Mouse (Mus musculus) MEL (cell line): Measurements from ENCODE around the gene Pdk2. TPM values are rescaled to one million over a fixed set of nuclear protein-coding genes. Genes with fewer than 3 reads are reported as not detected.

Experiments used
- DNase-seq: peaks from one replicate; pipeline ENCODE4 v3.0.0; 2011; ENCODE audit warnings: low read depth, low spot score
- H3K27ac ChIP-seq: 2 replicates; pipeline ENCODE4 v1.5.1; 2012; ENCODE audit warnings: low read depth, mild to moderate bottlenecking, control low read depth, low read length, moderate library complexity; ENCODE audit not compliant: control insufficient read depth
- H3K27me3 ChIP-seq, 2 experiments: fragments of 150-350 bp in 1 of 2; sonication (generic) in 1 of 2; 2 replicates each; pipeline ENCODE4 v1.6.1; 2012; ENCODE audit warnings: low read length in 2 of 2, mild to moderate bottlenecking in 2 of 2, improper control_type of control experiment in 1 of 2, moderate library complexity in 1 of 2; ENCODE audit not compliant: insufficient read depth in 2 of 2, control insufficient read depth in 1 of 2
- H3K36me3 ChIP-seq, 2 experiments: 2 replicates each; pipeline ENCODE4 v1.6.1; 2012 to 2014; ENCODE audit warnings: low read length in 2 of 2, improper control_type of control experiment in 1 of 2, inconsistent platforms in 1 of 2, mild to moderate bottlenecking in 1 of 2; ENCODE audit not compliant: insufficient read depth in 2 of 2, control insufficient read depth in 1 of 2
- H3K4me1 ChIP-seq, 2 experiments: fragments of 150-350 bp in 1 of 2; sonication (generic) in 1 of 2; 2 replicates each; pipeline ENCODE4 v1.6.1; 2012; ENCODE audit warnings: low read length in 2 of 2, improper control_type of control experiment in 1 of 2, mild to moderate bottlenecking in 1 of 2; ENCODE audit not compliant: insufficient read depth in 2 of 2, control insufficient read depth in 1 of 2
- H3K4me3 ChIP-seq, 2 experiments: fragments of 150-350 bp in 1 of 2; sonication (generic) in 1 of 2; 2 replicates each; pipeline ENCODE4 v1.5.1; 2012; ENCODE audit warnings: low read depth in 2 of 2, low read length in 2 of 2, mild to moderate bottlenecking in 2 of 2, moderate library complexity in 2 of 2, control low read depth in 1 of 2, improper control_type of control experiment in 1 of 2; ENCODE audit not compliant: control insufficient read depth in 1 of 2, insufficient read depth in 1 of 2
- H3K79me2 ChIP-seq: 2 replicates; pipeline ENCODE4 v1.6.1; 2012; ENCODE audit warnings: mild to moderate bottlenecking, low read length, moderate library complexity; ENCODE audit not compliant: control insufficient read depth, poor library complexity, insufficient read depth
- H3K9ac ChIP-seq: 2 replicates; pipeline ENCODE4 v1.6.1; 2012; ENCODE audit warnings: low read depth, mild to moderate bottlenecking, control low read depth, low read length, moderate library complexity; ENCODE audit not compliant: control insufficient read depth, poor library complexity, severe bottlenecking
- H3K9me3 ChIP-seq: fragments of 150-350 bp; sonication (generic); replicated peaks from 2 replicates; pipeline ENCODE4 v1.6.1; 2012; ENCODE audit warnings: mild to moderate bottlenecking, low read length, improper control_type of control experiment, moderate library complexity; ENCODE audit not compliant: insufficient read depth
- BHLHE40 ChIP-seq: IDR thresholded peaks from 2 replicates; pipeline ENCODE4 v1.6.1; 2012; ENCODE audit warnings: low read depth, mild to moderate bottlenecking, inconsistent platforms, low read length, improper control_type of control experiment, borderline replicate concordance
- CHD2 ChIP-seq: IDR thresholded peaks from 2 replicates; pipeline ENCODE4 v1.6.1; 2011; ENCODE audit warnings: low read length, improper control_type of control experiment
- ELF1 ChIP-seq: IDR thresholded peaks from 2 replicates; pipeline ENCODE4 v1.6.1; 2014; ENCODE audit warnings: low read depth, mild to moderate bottlenecking, inconsistent platforms, low read length, improper control_type of control experiment, moderate library complexity
- ETS1 ChIP-seq: IDR thresholded peaks from 2 replicates; pipeline ENCODE4 v1.6.1; 2012; ENCODE audit warnings: low read depth, mild to moderate bottlenecking, inconsistent platforms, low read length, improper control_type of control experiment, moderate library complexity
- GABPA ChIP-seq: IDR thresholded peaks from 2 replicates; pipeline ENCODE4 v1.6.1; 2012; ENCODE audit warnings: low read depth, mild to moderate bottlenecking, inconsistent platforms, low read length, improper control_type of control experiment, moderate library complexity
- GATA1 ChIP-seq: IDR thresholded peaks from 2 replicates; pipeline ENCODE4 v1.6.1; 2011; ENCODE audit warnings: low read depth, low read length, improper control_type of control experiment
- HCFC1 ChIP-seq: IDR thresholded peaks from 2 replicates; pipeline ENCODE4 v1.6.1; 2012; ENCODE audit warnings: low read depth, mild to moderate bottlenecking, inconsistent platforms, low read length, improper control_type of control experiment, moderate library complexity
- MAX ChIP-seq: IDR thresholded peaks from 2 replicates; pipeline ENCODE4 v1.6.1; 2011; ENCODE audit warnings: low read length, improper control_type of control experiment
- MAZ ChIP-seq: IDR thresholded peaks from 2 replicates; pipeline ENCODE4 v1.6.1; 2012; ENCODE audit warnings: low read depth, mild to moderate bottlenecking, inconsistent platforms, low read length, improper control_type of control experiment
- MXI1 ChIP-seq: IDR thresholded peaks from 2 replicates; pipeline ENCODE4 v1.6.1; 2011; ENCODE audit warnings: mild to moderate bottlenecking, low read depth, low read length, improper control_type of control experiment
- MYB ChIP-seq: IDR thresholded peaks from 2 replicates; pipeline ENCODE4 v1.6.1; 2011; ENCODE audit warnings: mild to moderate bottlenecking, low read depth, low read length, improper control_type of control experiment
- MYC ChIP-seq: IDR thresholded peaks from 2 replicates; pipeline ENCODE4 v1.6.1; 2011; ENCODE audit warnings: low read depth, mild to moderate bottlenecking, low read length, improper control_type of control experiment, moderate library complexity
- NRF1 ChIP-seq: IDR thresholded peaks from 2 replicates; pipeline ENCODE4 v1.6.1; 2014; ENCODE audit warnings: low read depth, mild to moderate bottlenecking, inconsistent platforms, low read length, improper control_type of control experiment, moderate library complexity; ENCODE audit not compliant: poor library complexity, insufficient read depth, severe bottlenecking
- POLR2A ChIP-seq, 2 experiments: IDR thresholded peaks; 2 replicates each; pipeline ENCODE4 v1.6.1; 2011 to 2012; ENCODE audit warnings: low read length in 2 of 2, mild to moderate bottlenecking in 2 of 2, control low read depth in 1 of 2, improper control_type of control experiment in 1 of 2, low read depth in 1 of 2, moderate library complexity in 1 of 2; ENCODE audit not compliant: control insufficient read depth in 1 of 2, insufficient read depth in 1 of 2, poor library complexity in 1 of 2
- POLR2AphosphoS2 ChIP-seq: IDR thresholded peaks from 2 replicates; pipeline ENCODE4 v1.6.1; 2011; ENCODE audit warnings: low read length, improper control_type of control experiment
- RAD21 ChIP-seq: IDR thresholded peaks from 2 replicates; pipeline ENCODE4 v1.6.1; 2011; ENCODE audit warnings: mild to moderate bottlenecking, low read depth, low read length, improper control_type of control experiment
- SIN3A ChIP-seq: IDR thresholded peaks from 2 replicates; pipeline ENCODE4 v1.6.1; 2012; ENCODE audit warnings: low read length, improper control_type of control experiment, inconsistent platforms
- TBP ChIP-seq: IDR thresholded peaks from 2 replicates; pipeline ENCODE4 v1.8.0; 2011; ENCODE audit warnings: low read depth, low read length, improper control_type of control experiment
- USF1 ChIP-seq: IDR thresholded peaks from 2 replicates; pipeline ENCODE4 v1.6.1; 2014; ENCODE audit warnings: low read depth, mild to moderate bottlenecking, inconsistent platforms, low read length, improper control_type of control experiment, moderate library complexity
- USF2 ChIP-seq, 2 experiments: IDR thresholded peaks; 2 replicates each; pipeline ENCODE4 v1.6.1; 2011 to 2012; ENCODE audit warnings: improper control_type of control experiment in 2 of 2, low read length in 2 of 2, borderline replicate concordance in 1 of 2, inconsistent platforms in 1 of 2, low read depth in 1 of 2, mild to moderate bottlenecking in 1 of 2; ENCODE audit not compliant: insufficient read depth in 1 of 2
- ZMIZ1 ChIP-seq: IDR thresholded peaks from 2 replicates; pipeline ENCODE4 v1.6.1; 2012; ENCODE audit warnings: low read depth, mild to moderate bottlenecking, inconsistent platforms, low read length, improper control_type of control experiment, moderate library complexity
- ZNF384 ChIP-seq: IDR thresholded peaks from 2 replicates; pipeline ENCODE4 v1.6.1; 2012; ENCODE audit warnings: low read depth, mild to moderate bottlenecking, inconsistent platforms, low read length, improper control_type of control experiment
- polyA plus RNA-seq, 2 experiments: library from polyadenylated mRNA; stranded (reverse) in 1 of 2; unstranded in 1 of 2; fragments of >175 nt in 1 of 2; fragments of >200 nt in 1 of 2; gene quantifications; 2 replicates each; pipeline versions ENCODE4 v1.2.1 to v1.2.4; 2012; ENCODE audit warnings: low replicate concordance in 2 of 2, low read depth in 1 of 2; ENCODE audit not compliant: insufficient read length in 2 of 2, insufficient read depth in 1 of 2, missing spikeins in 1 of 2
- total RNA-seq: library from RNA; depleted of rRNA; stranded (reverse); fragments of 300-350 nt; gene quantifications from 2 replicates; pipeline ENCODE4 v1.2.3, GENCODE M21; 2012; rRNA removed

The Pdk2 gene
- total RNA-seq: 0.56 and 0.81 TPM in 2 replicates
- polyA plus RNA-seq: 1 to 10 TPM in 1 of 2 experiments, not detected in 1; 8.0 TPM

DNA sequence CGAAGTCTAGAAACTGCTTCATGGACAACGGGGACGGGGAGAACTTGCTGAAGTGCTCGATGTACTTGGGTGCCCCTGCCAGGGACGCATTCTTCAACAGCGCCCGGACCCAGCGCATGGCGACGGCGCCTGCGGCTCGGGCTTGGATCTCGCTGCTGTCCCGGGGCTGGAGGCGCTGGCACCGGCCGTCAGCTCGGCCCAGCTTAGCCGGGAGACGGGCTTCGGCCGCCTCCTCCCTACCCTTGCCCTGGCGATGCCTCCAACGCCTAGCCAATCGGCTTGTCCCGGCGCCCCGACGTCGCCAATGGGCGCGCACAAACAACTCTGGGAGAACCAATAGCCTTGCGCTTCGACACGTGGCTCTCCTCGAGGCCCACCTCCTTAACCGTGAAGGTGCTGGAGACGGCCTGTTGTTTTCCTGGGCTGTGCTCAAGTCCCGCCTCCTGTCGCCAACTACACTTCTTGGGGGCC, at the start of gene Pdk2:
Gene Pdk2 (minus strand): TSS at position 216 of the 471 bp plus-strand sequence.
- Histone ChIP-seq H3K9me3 (no peaks in the 10 kb centered on the region), H3K27ac (no peak within 1 kb of the TSS)

DNA sequence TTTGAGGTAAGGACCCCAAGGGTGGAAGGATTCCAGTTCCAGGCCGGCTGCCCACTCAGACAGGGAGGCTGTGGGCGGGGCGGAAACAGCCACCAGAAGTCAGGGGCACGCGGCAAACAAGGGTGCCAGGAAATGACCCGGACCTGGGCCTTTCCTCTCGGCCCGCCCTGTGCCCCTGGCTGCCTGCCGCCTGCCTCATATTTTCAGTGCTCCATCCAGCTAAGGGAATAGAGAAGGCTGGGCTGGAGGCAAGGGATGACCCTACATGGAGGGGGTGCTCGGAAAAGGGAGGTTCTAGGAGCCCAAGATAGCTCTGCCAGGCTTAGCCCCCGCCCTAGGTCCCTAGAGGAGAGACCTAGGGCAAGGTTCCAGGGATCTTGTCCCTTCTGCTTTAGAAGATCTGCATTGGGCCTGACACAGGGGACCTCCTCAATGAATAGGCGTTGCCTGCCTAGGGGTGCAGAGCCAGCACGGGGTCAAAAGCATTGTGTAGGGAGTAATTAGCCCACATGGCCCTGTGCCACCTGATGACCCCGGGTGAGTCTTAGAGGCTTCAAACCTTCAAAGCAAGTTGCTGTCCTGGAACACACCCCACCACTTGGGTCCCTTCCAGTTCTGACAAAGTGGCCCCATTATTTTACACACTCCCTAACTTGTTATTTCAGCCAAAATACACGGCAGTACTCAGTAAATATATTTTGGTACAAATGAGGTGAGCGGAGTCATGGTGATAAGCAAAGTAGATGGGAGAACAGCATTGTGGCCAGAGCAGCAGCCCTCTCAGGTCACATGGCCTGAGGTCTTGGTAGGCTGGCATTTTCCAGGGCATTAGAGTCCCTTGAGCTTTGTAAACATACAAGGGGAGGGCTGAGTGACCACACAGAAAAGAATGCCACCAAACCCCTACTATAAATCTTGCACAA, 48.0 kb upstream of the Pdk2 start:
- H3K27ac ChIP-seq: no peak overlapping the region
- peaks cover 5 to 9% of the 10 kb centered on the region in 2 experiments for H3K27me3 ChIP-seq
- no peak overlapping the region for H3K4me3 ChIP-seq
- DNase-seq: no peak
- H3K79me2 ChIP-seq: no peaks in the 10 kb centered on the region
- H3K36me3 ChIP-seq: no peaks in the 10 kb centered on the region
- no peak overlapping the region for H3K9ac ChIP-seq
- no peaks in the 10 kb centered on the region for H3K9me3 ChIP-seq
- H3K4me1 ChIP-seq: no peaks in the 10 kb centered on the region
- TF ChIP-seq HCFC1 (no peak), ZNF384 (no peak), NRF1 (no peak), ZMIZ1 (no peak), MAZ (no peak), CHD2 (no peak), RAD21 (no peak), TBP (no peak), GATA1 (no peak), POLR2AphosphoS2 (no peak), ELF1 (no peak), GABPA (no peak)

More for the DNA sequence above, at the start of gene Pdk2:
- peak within 1 kb of the TSS; percentile 72 for H3K9ac ChIP-seq
- no peaks in the 10 kb centered on the region; a peak in 1 of 4 replicates for H3K36me3 ChIP-seq
- peak; percentile 99 for DNase-seq
- H3K4me1 ChIP-seq: peaks cover 0 to 7% of the 10 kb centered on the region in 2 experiments; a peak in 2 of 4 replicates
- H3K79me2 ChIP-seq: no peaks in the 10 kb centered on the region
- 0 out of 4 replicates have a peak, but pooled peaks cover 0 to 3% of the 10 kb centered on the region in 2 experiments for H3K27me3 ChIP-seq
- H3K4me3 ChIP-seq: peak within 1 kb of the TSS; percentile 74
- no peak for TF ChIP-seq TBP
- TF ChIP-seq SIN3A: peak; percentile 99
- TF ChIP-seq NRF1: peak; percentile 48; the same call in 1 of the 2 replicates
- TF ChIP-seq BHLHE40: peak; percentile 71; the same call in 1 of the 2 replicates
- TF ChIP-seq MYB: no peak
- TF ChIP-seq MYC: peak; percentile 84
- TF ChIP-seq POLR2A (IDR thresholded peaks at IDR 0.05; ENCODE audit: control insufficient read depth in 1 of 2, insufficient read depth in 1 of 2, low read depth in 1 of 2, low read length in 2 of 2, poor library complexity in 1 of 2): peak; percentile 50 to 52; a peak in 2 of 4 replicates
- TF ChIP-seq USF2 (IDR thresholded peaks at IDR 0.05; ENCODE audit: borderline replicate concordance in 1 of 2, insufficient read depth in 1 of 2, low read depth in 1 of 2, low read length in 2 of 2): peak; percentile 36 to 79; a peak in 3 of 4 replicates
- TF ChIP-seq CHD2: peak; percentile 79
- TF ChIP-seq MAX: peak; percentile 99
- TF ChIP-seq ELF1: no peak
- TF ChIP-seq POLR2AphosphoS2: no peak
- peak; percentile 97 for TF ChIP-seq USF1
- TF ChIP-seq MXI1: peak; percentile 82; the same call in 1 of the 2 replicates
- peak; percentile 81 for TF ChIP-seq HCFC1
- 0 out of 2 replicates have a peak, but pooled peaks have one; percentile 6 for TF ChIP-seq ETS1
- peak; percentile 97 for TF ChIP-seq MAZ
- TF ChIP-seq, all 39 proteins: peak for 13
